Mouse (Mus musculus): ENCODE measurements at regions not wholly inside any gene's neighbourhood (a gene's known extent, or its start where the extent isn't known, plus 50 kb on each side); places are given as distances from the start of the nearest gene placed in this dataset.
A peak's percentile ranks its signal among the peaks of the same experiment; 100 is the strongest.

DNA sequence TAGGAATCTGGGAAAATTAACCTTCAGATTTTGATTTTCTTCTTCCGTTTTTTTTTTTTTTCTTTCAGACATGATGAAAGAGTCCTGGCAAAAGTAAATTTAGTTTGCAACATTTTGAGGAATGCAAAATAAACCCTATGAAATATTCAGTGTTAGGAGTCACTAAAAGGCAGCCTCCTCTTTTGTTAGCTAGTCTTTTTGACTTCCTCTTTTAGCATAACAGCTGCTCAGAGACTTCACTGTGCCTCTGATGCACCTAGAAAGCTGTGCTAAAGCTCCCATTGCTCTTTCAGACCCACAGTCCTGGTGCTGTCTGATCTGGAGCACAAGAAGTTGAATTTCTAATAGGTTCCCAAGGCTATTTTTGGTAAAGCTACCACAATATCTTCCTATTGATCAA is 498.5 kb upstream of the Cblb start:
- DNase-seq: no peak
- TF ChIP-seq POLR2A (IDR thresholded peaks at IDR 0.05; ENCODE audit: borderline replicate concordance, insufficient read depth, low read length): no peak
- TF ChIP-seq CTCF (IDR thresholded peaks at IDR 0.05; ENCODE audit: borderline replicate concordance, insufficient read depth, low read depth, low read length): no peak
- 86% methylated on average over 1 of the region's 1 CpGs for WGBS
- no peak overlapping the region for H3K27ac ChIP-seq (ENCODE audit: insufficient read depth, low read length)
- H3K4me3 ChIP-seq (replicated peaks; ENCODE audit: insufficient read depth, low read depth, low read length): no peak overlapping the region
- H3K27me3 ChIP-seq (ENCODE audit: control insufficient read depth, insufficient read depth, low read length): no peaks in the 10 kb centered on the region
- no peaks in the 10 kb centered on the region for H3K4me1 ChIP-seq (ENCODE audit: control insufficient read depth, insufficient read depth, low read length)

DNA sequence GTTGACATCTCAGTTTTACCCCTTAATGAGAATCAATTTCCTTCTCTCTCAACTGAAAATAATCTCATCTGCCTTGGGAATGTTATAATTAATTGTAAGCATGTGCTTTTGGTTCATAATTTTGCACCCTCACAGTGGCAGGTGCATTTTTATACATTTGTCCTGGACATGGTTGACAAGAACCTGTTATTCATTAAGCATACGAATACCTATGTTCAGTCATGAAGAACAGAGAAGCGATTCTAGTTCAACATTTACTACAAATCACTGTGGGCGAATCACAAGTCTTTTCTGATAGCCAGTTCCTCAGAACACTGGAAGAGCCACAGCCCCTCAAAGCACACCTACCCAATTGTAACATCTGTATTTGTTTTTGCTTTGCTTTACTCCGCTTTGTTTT is 487.3 kb upstream of the Cblb start:
- H3K4me1 ChIP-seq (ENCODE audit: control insufficient read depth, insufficient read depth, low read length): no peaks in the 10 kb centered on the region
- WGBS: 93% methylated on average over 4 of the region's 4 CpGs
- no peak for TF ChIP-seq CTCF (IDR thresholded peaks at IDR 0.05; ENCODE audit: borderline replicate concordance, insufficient read depth, low read depth, low read length)
- no peak for TF ChIP-seq POLR2A (IDR thresholded peaks at IDR 0.05; ENCODE audit: borderline replicate concordance, insufficient read depth, low read length)
- H3K27me3 ChIP-seq (ENCODE audit: control insufficient read depth, insufficient read depth, low read length): no peaks in the 10 kb centered on the region
- H3K27ac ChIP-seq (ENCODE audit: insufficient read depth, low read length): no peak overlapping the region
- H3K4me3 ChIP-seq (replicated peaks; ENCODE audit: insufficient read depth, low read depth, low read length): no peak overlapping the region
- DNase-seq: no peak

- H3K4me3 ChIP-seq (replicated peaks; ENCODE audit: insufficient read depth, low read depth, low read length): no peak overlapping the region
- no peak for DNase-seq
- 89% methylated on average over 1 of the region's 1 CpGs for WGBS
- no peaks in the 10 kb centered on the region for H3K27me3 ChIP-seq (ENCODE audit: control insufficient read depth, insufficient read depth, low read length)
- no peaks in the 10 kb centered on the region for H3K4me1 ChIP-seq (ENCODE audit: control insufficient read depth, insufficient read depth, low read length)
- TF ChIP-seq CTCF (IDR thresholded peaks at IDR 0.05; ENCODE audit: borderline replicate concordance, insufficient read depth, low read depth, low read length) (no peak), POLR2A (IDR thresholded peaks at IDR 0.05; ENCODE audit: borderline replicate concordance, insufficient read depth, low read length) (no peak)
- no peak overlapping the region for H3K27ac ChIP-seq (ENCODE audit: insufficient read depth, low read length)
These were observed 484.0 kb upstream of the Cblb start for GRCm38 (mm10) chr16:51547032-51547431.

DNA sequence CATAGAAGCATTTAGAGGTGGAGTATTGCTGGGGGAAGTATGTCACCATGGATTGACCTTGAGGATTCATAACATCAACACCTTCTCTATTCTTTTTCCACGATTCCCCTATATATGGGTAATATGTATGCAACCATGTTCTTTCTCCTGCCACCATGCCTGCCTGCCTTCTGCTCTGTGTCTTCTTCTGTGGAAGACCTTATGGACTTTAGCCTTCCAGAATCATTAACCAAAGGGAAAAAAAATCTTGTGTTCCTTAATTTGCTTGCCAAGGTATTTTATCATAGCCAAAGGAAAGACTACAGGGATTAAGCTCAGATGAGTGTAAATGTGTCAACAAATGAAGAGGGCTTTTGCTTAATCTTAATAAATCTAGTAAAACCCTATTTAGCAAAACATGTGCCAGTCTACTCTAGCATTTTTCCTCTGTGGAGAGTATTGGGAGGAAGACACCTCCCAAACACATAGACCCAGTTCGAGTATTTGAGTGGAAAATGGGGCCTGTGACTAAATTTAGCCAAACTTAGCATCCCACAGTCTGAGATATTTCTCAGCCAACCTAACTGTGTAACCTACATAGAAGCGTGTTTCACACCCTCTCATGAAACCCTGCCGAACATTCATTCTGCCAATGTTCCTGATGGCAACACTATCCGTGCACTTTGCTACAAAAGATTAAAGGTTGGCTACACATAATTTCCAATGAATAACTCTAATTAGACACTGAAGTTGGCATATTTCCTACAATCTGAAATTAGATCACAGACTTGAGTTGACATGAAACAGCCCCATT is 468.0 kb upstream of the Cblb start:
- no peak for TF ChIP-seq POLR2A (IDR thresholded peaks at IDR 0.05; ENCODE audit: borderline replicate concordance, insufficient read depth, low read length)
- no peak for TF ChIP-seq CTCF (IDR thresholded peaks at IDR 0.05; ENCODE audit: borderline replicate concordance, insufficient read depth, low read depth, low read length)
- Histone ChIP-seq H3K4me3 (replicated peaks; ENCODE audit: insufficient read depth, low read depth, low read length) (no peak overlapping the region), H3K27me3 (ENCODE audit: control insufficient read depth, insufficient read depth, low read length) (no peaks in the 10 kb centered on the region), H3K27ac (ENCODE audit: insufficient read depth, low read length) (no peak overlapping the region), H3K4me1 (ENCODE audit: control insufficient read depth, insufficient read depth, low read length) (no peaks in the 10 kb centered on the region)
- DNase-seq: no peak
- 49% methylated on average over 5 of the region's 5 CpGs for WGBS

DNA sequence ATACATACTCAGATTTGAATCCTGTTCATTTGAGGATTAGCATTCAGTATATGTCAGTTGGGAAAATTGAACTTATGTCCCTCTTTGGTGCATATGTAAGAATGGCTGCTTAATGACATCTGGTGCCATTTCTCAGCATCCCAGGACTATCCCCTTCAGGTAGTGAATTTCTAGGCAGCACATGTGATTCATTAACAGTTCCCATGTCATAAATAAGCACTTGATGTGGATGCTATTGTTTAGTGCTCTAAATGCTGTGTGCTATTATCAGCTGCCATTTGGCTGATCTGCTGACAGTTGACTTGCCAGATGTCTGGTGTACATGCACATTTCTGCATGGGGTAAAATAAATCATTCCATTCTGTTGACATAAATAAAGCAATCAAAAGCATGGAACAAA is 467.0 kb upstream of the Cblb start:
- DNase-seq: no peak
- no peaks in the 10 kb centered on the region for H3K4me1 ChIP-seq (ENCODE audit: control insufficient read depth, insufficient read depth, low read length)
- no peaks in the 10 kb centered on the region for H3K27me3 ChIP-seq (ENCODE audit: control insufficient read depth, insufficient read depth, low read length)
- TF ChIP-seq POLR2A (IDR thresholded peaks at IDR 0.05; ENCODE audit: borderline replicate concordance, insufficient read depth, low read length) (no peak), CTCF (IDR thresholded peaks at IDR 0.05; ENCODE audit: borderline replicate concordance, insufficient read depth, low read depth, low read length) (no peak)
- no peak overlapping the region for H3K27ac ChIP-seq (ENCODE audit: insufficient read depth, low read length)
- no peak overlapping the region for H3K4me3 ChIP-seq (replicated peaks; ENCODE audit: insufficient read depth, low read depth, low read length)

- 81% methylated on average over 2 of the region's 2 CpGs for WGBS
- TF ChIP-seq POLR2A (IDR thresholded peaks at IDR 0.05; ENCODE audit: borderline replicate concordance, insufficient read depth, low read length): no peak
- TF ChIP-seq CTCF (IDR thresholded peaks at IDR 0.05; ENCODE audit: borderline replicate concordance, insufficient read depth, low read depth, low read length): no peak
These were observed 453.0 kb upstream of the Cblb start for GRCm38 (mm10) chr16:51577915-51578593.

GRCm38 (mm10) chr16:51580525-51580924 is 450.5 kb upstream of the Cblb start:
- TF ChIP-seq CTCF (IDR thresholded peaks at IDR 0.05; ENCODE audit: borderline replicate concordance, insufficient read depth, low read depth, low read length): no peak
- TF ChIP-seq POLR2A (IDR thresholded peaks at IDR 0.05; ENCODE audit: borderline replicate concordance, insufficient read depth, low read length): no peak
- no peaks in the 10 kb centered on the region; the same call in 1 of the 2 replicates for H3K27me3 ChIP-seq (ENCODE audit: control insufficient read depth, insufficient read depth, low read length)
- peak; percentile 37 to 71 for DNase-seq
- no peak overlapping the region for H3K4me3 ChIP-seq (replicated peaks; ENCODE audit: insufficient read depth, low read depth, low read length)
- WGBS: 20% methylated on average over 1 of the region's 1 CpGs
- no peak overlapping the region for H3K27ac ChIP-seq (ENCODE audit: insufficient read depth, low read length)
- H3K4me1 ChIP-seq (ENCODE audit: control insufficient read depth, insufficient read depth, low read length): no peaks in the 10 kb centered on the region; the same call in 1 of the 2 replicates

More at GRCm38 (mm10) chr16:51577915-51578593, 453.0 kb upstream of the Cblb start:
- DNase-seq: no peak
- Histone ChIP-seq H3K27me3 (ENCODE audit: control insufficient read depth, insufficient read depth, low read length) (no peaks in the 10 kb centered on the region; the same call in 1 of the 2 replicates), H3K27ac (ENCODE audit: insufficient read depth, low read length) (no peak overlapping the region), H3K4me3 (replicated peaks; ENCODE audit: insufficient read depth, low read depth, low read length) (no peak overlapping the region), H3K4me1 (ENCODE audit: control insufficient read depth, insufficient read depth, low read length) (no peaks in the 10 kb centered on the region; the same call in 1 of the 2 replicates)

All from cerebellum, adult 2 months (tissue).